Mouse (Mus musculus): ENCODE results near the gene Usp27x.

DNA sequence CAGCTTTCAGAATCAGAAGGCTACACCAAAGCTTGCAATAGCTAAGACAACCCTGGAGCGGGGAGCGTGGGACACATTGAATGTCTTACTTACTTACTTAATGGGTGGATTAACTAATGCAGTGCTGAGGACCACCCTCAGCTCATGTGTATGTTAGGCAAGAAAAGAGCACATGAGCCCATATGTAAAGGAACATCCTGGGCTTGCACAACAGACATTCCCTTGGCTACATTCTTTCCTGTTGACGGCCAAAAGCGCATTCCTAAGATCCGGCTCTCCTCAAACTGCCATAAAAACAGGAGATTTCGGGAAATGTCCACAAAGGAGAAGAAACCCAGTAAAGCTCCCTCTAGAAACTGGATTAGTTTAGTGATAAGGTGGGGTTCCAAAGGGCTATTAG is 39.7 kb upstream of the Usp27x start:
- TF ChIP-seq CTCF (IDR thresholded peaks at IDR 0.05; ENCODE audit: low read depth, low read length) (no peak), POLR2A (IDR thresholded peaks at IDR 0.05; ENCODE audit: borderline replicate concordance, low read depth, low read length) (no peak)

All from bone marrow macrophage, adult 2 months (primary cell).